Comparison of ENCODE assay signal across 8 mouse cellular contexts in genomic region chr10:62261115-62261886, GRCm38 (mm10). TPM values are rescaled to one million over a fixed set of nuclear protein-coding genes. Genes with fewer than 3 reads are reported as not detected.
DNase-seq lines count a peak whose midpoint lies in the region; ATAC-seq and TF ChIP-seq lines count a peak whose summit lies in the region.

No protein-coding gene starts in this region.

- 17% methylated on average over 18 of the region's 18 CpGs for WGBS in bone marrow, adult 2 months
- 14% methylated on average over 18 of the region's 18 CpGs for WGBS in embryonic facial prominence, embryonic 15.5 days
- WGBS in lung, embryonic 14.5 days, result 12% methylated on average over 18 of the region's 18 CpGs
- 20% methylated on average over 18 of the region's 18 CpGs for WGBS in olfactory bulb, adult 2 months

- intact Hi-C loops in heart, postnatal 10 days (cut with DNase I), result no loop called here

- no peak overlapping the region for H3K9ac ChIP-seq in ES-Bruce4 (ENCODE audit: low read depth, poor library complexity, severe bottlenecking)
- H3K9ac ChIP-seq in embryonic facial prominence, embryonic 15.5 days, result no peak overlapping the region
- no peak overlapping the region for H3K9ac ChIP-seq in lung, embryonic 14.5 days

- DNase-seq in heart, postnatal 10 days, result peak; percentile 48 to 65
- DNase-seq in kidney, postnatal 4 days, result peak; percentile 80 to 86
- peak; percentile 88 for DNase-seq in lung, embryonic 14.5 days
- peak; percentile 85 for DNase-seq in thymus, postnatal 14 days

- ATAC-seq in embryonic facial prominence, embryonic 15.5 days (ENCODE audit: insufficient number of reproducible peaks, low FRiP score, low TSS enrichment, low read depth), result peak; percentile 64
- ATAC-seq in lung, embryonic 14.5 days (ENCODE audit: insufficient read depth), result peak; percentile 85

- no peak for TF ChIP-seq POLR2A in ES-Bruce4 (IDR thresholded peaks at IDR 0.05; ENCODE audit: insufficient read depth, low read length)
- no peak for TF ChIP-seq POLR2A in bone marrow, adult 2 months (IDR thresholded peaks at IDR 0.05; ENCODE audit: borderline replicate concordance, control insufficient read depth, low read depth, low read length)
- no peak for TF ChIP-seq POLR2A in olfactory bulb, adult 2 months (IDR thresholded peaks at IDR 0.05; ENCODE audit: insufficient read depth, low read depth, low read length)

- no peak overlapping the region for H3K27ac ChIP-seq in ES-Bruce4 (ENCODE audit: insufficient read depth, low read length)
- H3K27ac ChIP-seq in bone marrow, adult 2 months (ENCODE audit: control insufficient read depth, insufficient read depth, low read depth, low read length, poor library complexity), result no peak overlapping the region
- no peak overlapping the region for H3K27ac ChIP-seq in embryonic facial prominence, embryonic 15.5 days (replicated peaks)
- no peak overlapping the region for H3K27ac ChIP-seq in lung, embryonic 14.5 days (ENCODE audit: low read depth)
- H3K27ac ChIP-seq in olfactory bulb, adult 2 months (ENCODE audit: insufficient read depth, low read depth, low read length), result no peak overlapping the region

- TF ChIP-seq EP300 in ES-Bruce4 (IDR thresholded peaks at IDR 0.05; ENCODE audit: insufficient read depth, low read depth, low read length), result peak; percentile 45; the same call in 1 of the 2 replicates

- H3K4me3 ChIP-seq in ES-Bruce4 (ENCODE audit: low read depth, low read length), result peak overlapping the region; percentile 24
- no peak overlapping the region for H3K4me3 ChIP-seq in bone marrow, adult 2 months (replicated peaks; ENCODE audit: control insufficient read depth, low read depth, low read length)
- no peak overlapping the region for H3K4me3 ChIP-seq in embryonic facial prominence, embryonic 15.5 days (replicated peaks)
- H3K4me3 ChIP-seq in lung, embryonic 14.5 days (ENCODE audit: low read depth, low read length), result no peak overlapping the region
- H3K4me3 ChIP-seq in olfactory bulb, adult 2 months (ENCODE audit: insufficient read depth, low read depth, low read length), result no peak overlapping the region

- H3K4me2 ChIP-seq in embryonic facial prominence, embryonic 15.5 days (replicated peaks), result no peak overlapping the region
- no peak overlapping the region for H3K4me2 ChIP-seq in lung, embryonic 14.5 days

- peak; percentile 90 for TF ChIP-seq CTCF in ES-Bruce4 (IDR thresholded peaks at IDR 0.05; ENCODE audit: low read depth, low read length)
- peak; percentile 61; the same call in 1 of the 2 replicates for TF ChIP-seq CTCF in bone marrow, adult 2 months (IDR thresholded peaks at IDR 0.05; ENCODE audit: control insufficient read depth, insufficient read depth, low read length)
- peak; percentile 84 for TF ChIP-seq CTCF in lung, embryonic 14.5 days (IDR thresholded peaks at IDR 0.05; ENCODE audit: low read depth)
- TF ChIP-seq CTCF in olfactory bulb, adult 2 months (IDR thresholded peaks at IDR 0.05; ENCODE audit: insufficient read depth, low read depth, low read length), result peak; percentile 48; the same call in 1 of the 2 replicates

- H3K36me3 ChIP-seq in ES-Bruce4 (ENCODE audit: control insufficient read depth, insufficient read depth, low read length, poor library complexity, severe bottlenecking), result no peaks in the 10 kb centered on the region
- H3K36me3 ChIP-seq in embryonic facial prominence, embryonic 15.5 days, result no peaks in the 10 kb centered on the region
- H3K36me3 ChIP-seq in lung, embryonic 14.5 days (ENCODE audit: insufficient read depth), result no peaks in the 10 kb centered on the region

- no peaks in the 10 kb centered on the region for H3K27me3 ChIP-seq in ES-Bruce4 (ENCODE audit: control insufficient read depth, insufficient read depth, low read length, poor library complexity, severe bottlenecking)
- no peaks in the 10 kb centered on the region for H3K27me3 ChIP-seq in embryonic facial prominence, embryonic 15.5 days
- no peaks in the 10 kb centered on the region for H3K27me3 ChIP-seq in lung, embryonic 14.5 days (ENCODE audit: insufficient read depth, low read length)

- H3K9me3 ChIP-seq in ES-Bruce4 (replicated peaks; ENCODE audit: control insufficient read depth, insufficient read depth, low read length, poor library complexity, severe bottlenecking), result no peaks in the 10 kb centered on the region
- no peaks in the 10 kb centered on the region for H3K9me3 ChIP-seq in embryonic facial prominence, embryonic 15.5 days (replicated peaks)
- no peaks in the 10 kb centered on the region for H3K9me3 ChIP-seq in lung, embryonic 14.5 days (ENCODE audit: low read depth, low read length)

- no peaks in the 10 kb centered on the region for H3K4me1 ChIP-seq in ES-Bruce4 (ENCODE audit: control insufficient read depth, insufficient read depth, low read length)
- no peaks in the 10 kb centered on the region; the same call in 1 of the 2 replicates for H3K4me1 ChIP-seq in bone marrow, adult 2 months (ENCODE audit: control insufficient read depth, insufficient read depth, low read length)
- no peaks in the 10 kb centered on the region; the same call in 1 of the 2 replicates for H3K4me1 ChIP-seq in embryonic facial prominence, embryonic 15.5 days
- no peaks in the 10 kb centered on the region for H3K4me1 ChIP-seq in lung, embryonic 14.5 days (ENCODE audit: insufficient read depth)
- H3K4me1 ChIP-seq in olfactory bulb, adult 2 months (ENCODE audit: control insufficient read depth, insufficient read depth, low read length), result peaks cover 3% of the 10 kb centered on the region; the same call in 1 of the 2 replicates

RNA-seq across cellular contexts. Expression of gene Tacr2, which starts 9.1 kb away (rescaled TPM):
- not detected in 2 replicates for polyA plus RNA-seq in ES-Bruce4 (2011; ENCODE audit: insufficient read depth, insufficient read length, low read depth, missing spikeins)
- polyA plus RNA-seq in bone marrow, adult 2 months (2011; ENCODE audit: insufficient read depth, insufficient read length, low replicate concordance, missing spikeins), result not detected in 2 replicates
- polyA plus RNA-seq in embryonic facial prominence, embryonic 15.5 days (2015; fragmentation: Nextera tagmentation; extraction: Ambion mirVana), result not detected in 2 replicates
- total RNA-seq in heart, postnatal 10 days (2021), result not detected
- polyA plus RNA-seq in lung, embryonic 14.5 days (2014; fragmentation: Nextera tagmentation; extraction: Ambion mirVana), result 0.46 and 0.85 TPM in 2 replicates
- not detected in 2 replicates for polyA plus RNA-seq in olfactory bulb, adult 2 months (2012; ENCODE audit: insufficient read depth, insufficient read length, low replicate concordance, missing spikeins)

RNA-seq across cellular contexts. Expression of gene Tspan15, which starts 30.2 kb away (rescaled TPM):
- 8.5 and 10.4 TPM in 2 replicates for polyA plus RNA-seq in ES-Bruce4 (2011; ENCODE audit: insufficient read depth, insufficient read length, low read depth, missing spikeins)
- polyA plus RNA-seq in bone marrow, adult 2 months (2011; ENCODE audit: insufficient read depth, insufficient read length, low replicate concordance, missing spikeins), result 2.7 and 5.3 TPM in 2 replicates
- polyA plus RNA-seq in embryonic facial prominence, embryonic 15.5 days (2015; fragmentation: Nextera tagmentation; extraction: Ambion mirVana), result 15.8 and 17.0 TPM in 2 replicates
- total RNA-seq in heart, postnatal 10 days (2021), result 10 to 100 TPM; 12.4 to 13.7 TPM
- 32.5 and 36.3 TPM in 2 replicates for polyA plus RNA-seq in lung, embryonic 14.5 days (2014; fragmentation: Nextera tagmentation; extraction: Ambion mirVana)
- not detected in 2 replicates for polyA plus RNA-seq in olfactory bulb, adult 2 months (2012; ENCODE audit: insufficient read depth, insufficient read length, low replicate concordance, missing spikeins)
